Mouse (Mus musculus) E14TG2a.4 (cell line): ENCODE results near the gene Sv2b.

Experiments used
- H3K27me3 ChIP-seq: 2 replicates; pipeline ENCODE4 v1.6.1; 2014; ENCODE audit warnings: low read length, control low read depth; ENCODE audit not compliant: insufficient read depth
- H3K36me3 ChIP-seq: 2 replicates; pipeline ENCODE4 v1.6.1; 2014; ENCODE audit warnings: low read length, control low read depth; ENCODE audit not compliant: insufficient read depth
- H3K4me1 ChIP-seq: replicated peaks from 2 replicates; pipeline ENCODE4 v1.6.1; 2014; ENCODE audit warnings: low read depth, low read length, control low read depth
- H3K4me3 ChIP-seq: replicated peaks from 2 replicates; pipeline ENCODE4 v1.5.1; 2014; ENCODE audit warnings: mild to moderate bottlenecking, low read length
- H3K9me3 ChIP-seq: 2 replicates; pipeline ENCODE4 v1.6.1; 2014; ENCODE audit warnings: low read length, control low read depth
- CTCF ChIP-seq: conservative IDR thresholded peaks from 2 replicates; pipeline ENCODE4 v1.5.1; 2014; ENCODE audit warnings: low read length
- NANOG ChIP-seq: IDR thresholded peaks from 2 replicates; pipeline ENCODE4 v1.6.1; 2014; ENCODE audit warnings: borderline replicate concordance, low read length, mixed read lengths
- POU5F1 ChIP-seq: IDR thresholded peaks from 2 replicates; pipeline ENCODE4 v1.6.1; 2014; ENCODE audit warnings: low read length, borderline replicate concordance

The Sv2b gene

DNA sequence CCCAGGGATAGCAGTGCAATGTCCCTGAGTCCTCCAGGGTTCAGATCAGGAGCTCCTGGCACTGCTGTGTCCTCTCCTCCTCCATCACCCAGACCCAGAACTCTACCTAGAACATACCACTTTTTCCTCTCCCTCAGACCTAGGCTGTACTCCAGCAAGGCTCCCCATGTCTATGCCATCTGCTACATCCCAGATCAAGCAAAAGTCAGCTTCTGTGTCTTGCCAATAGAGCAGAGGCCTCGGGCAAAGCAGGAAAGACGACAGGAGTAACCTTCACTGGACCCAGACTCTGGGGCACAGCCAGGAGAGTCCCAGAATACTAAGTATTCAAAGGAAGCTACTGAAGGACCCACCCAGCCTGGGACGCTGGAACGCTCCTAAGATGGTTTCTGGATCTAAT is 9.8 kb downstream of the Sv2b start:
- Histone ChIP-seq H3K9me3 (no peaks in the 10 kb centered on the region), H3K4me1 (no peaks in the 10 kb centered on the region), H3K27me3 (no peaks in the 10 kb centered on the region; the same call in 1 of the 2 replicates), H3K4me3 (no peak overlapping the region), H3K36me3 (no peaks in the 10 kb centered on the region)
- no peak for TF ChIP-seq NANOG
- TF ChIP-seq CTCF, result no peak
- TF ChIP-seq POU5F1, result no peak

DNA sequence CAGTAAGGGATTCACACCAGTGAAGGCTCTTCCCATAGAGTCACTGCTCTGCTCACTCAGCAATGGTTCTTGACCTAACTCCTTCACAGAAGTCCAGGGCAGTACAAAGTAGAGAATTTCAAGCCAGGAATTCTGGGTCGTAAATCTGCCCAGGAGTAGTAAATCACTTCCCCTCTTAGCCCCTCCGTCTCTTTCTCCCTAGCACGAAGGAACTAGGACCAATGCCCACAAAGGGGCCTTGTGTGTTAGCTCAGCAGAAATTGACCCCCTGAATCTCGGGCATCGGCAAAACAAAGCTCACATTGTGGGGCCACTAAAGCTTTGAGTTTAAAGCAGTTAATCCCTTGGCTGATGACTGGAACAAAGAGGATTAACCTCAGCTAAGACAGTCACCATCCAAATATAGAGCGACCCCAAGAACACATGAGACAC is 12.4 kb downstream of the Sv2b start:
- H3K4me3 ChIP-seq, result no peak overlapping the region
- no peaks in the 10 kb centered on the region for H3K36me3 ChIP-seq
- TF ChIP-seq CTCF (no peak), NANOG (no peak), POU5F1 (no peak)
- no peaks in the 10 kb centered on the region; the same call in 1 of the 2 replicates for H3K27me3 ChIP-seq
- no peaks in the 10 kb centered on the region for H3K9me3 ChIP-seq
- H3K4me1 ChIP-seq, result no peaks in the 10 kb centered on the region

DNA sequence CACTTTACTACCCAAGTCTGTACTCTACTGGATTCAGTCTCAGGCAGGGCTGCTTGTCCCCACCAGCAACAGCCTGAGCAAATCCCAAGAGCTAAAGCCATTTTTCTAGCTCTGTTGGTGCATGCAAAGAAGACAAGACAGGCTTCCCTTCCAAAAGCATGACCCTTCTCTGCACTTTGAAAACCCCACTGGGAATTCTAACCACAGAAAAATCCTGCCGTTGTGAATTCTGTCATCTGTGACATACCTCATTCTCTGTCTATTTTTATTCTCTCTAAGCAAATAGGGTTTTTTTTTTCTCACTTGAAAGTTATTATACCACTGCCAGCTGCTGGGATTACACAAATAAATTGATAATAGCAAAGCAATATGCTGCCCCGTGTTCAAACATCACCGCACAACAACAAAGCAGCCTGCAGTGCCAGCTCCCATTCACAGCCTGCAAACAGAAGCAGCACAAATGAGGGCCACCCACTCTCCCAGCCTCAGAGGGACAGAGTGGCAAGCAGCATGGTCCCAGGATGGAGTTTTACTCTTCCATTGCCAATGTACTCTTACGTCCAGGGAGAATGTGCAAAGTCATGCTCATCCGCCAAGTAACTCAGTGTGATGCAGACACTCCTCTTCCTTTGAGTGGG is 13.7 kb downstream of the Sv2b start:
- Histone ChIP-seq H3K27me3 (no peaks in the 10 kb centered on the region; the same call in 1 of the 2 replicates), H3K4me1 (no peaks in the 10 kb centered on the region), H3K9me3 (no peaks in the 10 kb centered on the region), H3K4me3 (no peak overlapping the region), H3K36me3 (no peaks in the 10 kb centered on the region)
- TF ChIP-seq CTCF (no peak), NANOG (no peak), POU5F1 (no peak)

DNA sequence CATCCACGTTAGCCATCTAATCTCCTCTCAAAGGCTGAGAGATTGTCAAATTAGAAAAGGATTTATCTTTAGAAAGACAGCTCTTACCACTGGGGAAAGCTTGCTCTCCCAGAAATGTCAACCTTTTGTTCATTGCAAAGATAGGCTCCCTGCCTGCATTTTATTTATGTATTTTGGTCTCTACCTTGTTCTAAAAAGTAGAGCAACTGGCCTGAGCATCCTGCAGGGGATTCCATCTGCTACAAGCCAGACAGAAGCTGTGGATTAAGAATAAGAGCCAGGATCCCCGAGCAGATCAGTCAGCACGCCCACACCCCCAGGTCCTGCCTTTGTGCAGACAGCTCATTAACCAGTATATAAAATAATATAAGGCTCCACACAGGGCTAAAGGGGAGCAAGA is 16.8 kb downstream of the Sv2b start:
- TF ChIP-seq CTCF, result no peak
- TF ChIP-seq NANOG, result no peak
- TF ChIP-seq POU5F1, result no peak
- H3K27me3 ChIP-seq, result no peaks in the 10 kb centered on the region; the same call in 1 of the 2 replicates
- H3K4me3 ChIP-seq, result no peak overlapping the region
- no peaks in the 10 kb centered on the region for H3K9me3 ChIP-seq
- H3K4me1 ChIP-seq, result no peaks in the 10 kb centered on the region
- H3K36me3 ChIP-seq, result no peaks in the 10 kb centered on the region

DNA sequence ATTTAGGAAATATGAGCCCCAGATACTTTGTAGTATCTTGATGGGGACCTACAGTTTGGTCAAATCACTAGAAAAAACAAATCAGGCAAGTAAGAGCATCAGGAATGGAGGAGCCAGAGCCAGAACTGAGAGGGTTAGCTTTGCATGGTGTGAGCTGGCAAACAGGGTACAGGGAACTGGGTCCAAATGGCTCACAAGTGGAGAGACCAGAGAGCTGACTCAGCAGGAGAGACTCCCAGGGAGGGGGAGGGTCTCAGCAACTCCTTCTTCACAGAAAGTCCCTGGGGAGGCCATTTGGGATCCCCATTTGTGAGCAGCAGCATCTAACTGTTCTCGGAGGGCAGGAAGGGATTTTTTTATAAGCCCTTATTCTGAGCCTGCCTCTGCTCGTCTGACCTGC is 18.5 kb downstream of the Sv2b start:
- TF ChIP-seq NANOG (no peak), CTCF (no peak), POU5F1 (no peak)
- no peaks in the 10 kb centered on the region for H3K27me3 ChIP-seq
- no peaks in the 10 kb centered on the region for H3K4me1 ChIP-seq
- H3K9me3 ChIP-seq, result no peaks in the 10 kb centered on the region
- no peaks in the 10 kb centered on the region for H3K36me3 ChIP-seq
- no peak overlapping the region for H3K4me3 ChIP-seq

DNA sequence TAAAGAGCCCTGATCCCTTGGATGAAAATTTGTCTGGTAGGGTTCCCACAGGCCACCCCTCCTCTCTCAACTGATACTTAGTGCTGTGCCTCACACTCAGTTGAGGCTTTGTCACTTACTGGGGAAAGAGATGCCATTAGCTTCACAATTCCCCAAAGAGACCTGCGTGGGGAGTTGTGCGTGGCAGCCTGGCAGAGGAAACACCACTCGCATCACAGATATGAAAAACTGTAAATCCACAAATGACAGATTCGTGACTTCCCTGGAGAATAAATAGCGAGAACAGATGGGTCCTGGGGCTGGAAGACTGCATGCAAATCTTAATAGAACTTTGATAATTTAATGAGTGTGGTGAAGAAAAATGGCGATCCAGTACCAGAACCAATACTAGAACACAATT is 21.8 kb downstream of the Sv2b start:
- H3K4me3 ChIP-seq, result no peak overlapping the region
- no peaks in the 10 kb centered on the region for H3K36me3 ChIP-seq
- no peaks in the 10 kb centered on the region for H3K4me1 ChIP-seq
- no peaks in the 10 kb centered on the region for H3K27me3 ChIP-seq
- H3K9me3 ChIP-seq, result no peaks in the 10 kb centered on the region
- no peak for TF ChIP-seq CTCF
- TF ChIP-seq POU5F1, result no peak
- TF ChIP-seq NANOG, result no peak

DNA sequence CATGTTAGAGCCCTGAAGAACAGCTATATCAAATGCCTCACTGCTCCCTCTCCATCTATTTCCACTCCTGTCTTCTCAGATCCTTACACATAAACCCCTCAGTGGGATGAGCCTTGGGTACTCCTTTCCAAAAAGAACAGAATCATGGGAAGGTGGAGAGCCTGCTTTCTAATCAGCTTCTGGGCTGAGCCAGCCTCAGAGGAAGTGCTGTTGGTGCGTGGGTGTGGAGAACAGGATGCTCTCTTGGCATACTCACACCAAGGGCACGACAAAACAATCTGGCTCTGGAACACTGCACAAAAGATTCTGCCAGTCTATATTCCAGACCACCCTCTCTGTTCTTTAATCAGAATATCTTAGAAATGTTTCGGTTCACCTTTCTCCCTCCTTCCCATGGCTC is 26.1 kb downstream of the Sv2b start:
- Histone ChIP-seq H3K4me1 (peaks cover 4% of the 10 kb centered on the region; the same call in 1 of the 2 replicates), H3K4me3 (no peak overlapping the region), H3K9me3 (no peaks in the 10 kb centered on the region), H3K36me3 (no peaks in the 10 kb centered on the region), H3K27me3 (no peaks in the 10 kb centered on the region)
- TF ChIP-seq CTCF (no peak), NANOG (no peak), POU5F1 (no peak)

DNA sequence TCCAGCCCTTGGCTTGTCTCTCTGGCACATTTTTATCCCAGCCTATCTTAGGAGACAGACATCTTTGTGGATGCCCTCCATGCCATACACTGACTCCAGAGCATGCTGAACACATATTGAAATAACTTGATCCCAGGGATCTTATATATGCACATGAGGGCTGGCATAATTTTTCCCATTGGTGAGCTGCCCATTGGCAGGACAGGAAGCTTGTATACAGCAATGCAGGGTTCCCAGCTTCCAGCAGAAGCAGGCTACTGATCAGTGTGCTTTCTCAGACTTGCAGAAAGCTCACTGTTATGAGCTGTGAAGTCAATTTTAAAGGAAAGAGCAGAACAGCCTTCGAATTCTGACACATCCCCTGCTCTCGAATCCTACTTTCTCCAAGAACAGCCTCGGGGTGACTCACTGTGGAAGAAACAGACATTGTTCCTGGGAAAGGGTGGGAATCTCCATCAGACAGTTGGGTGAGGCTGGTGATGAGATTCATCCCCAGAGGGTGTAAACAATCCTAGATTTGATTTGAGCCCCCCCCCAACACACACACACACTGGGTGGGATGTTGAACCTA is 26.9 kb downstream of the Sv2b start:
- H3K4me3 ChIP-seq, result no peak overlapping the region
- TF ChIP-seq POU5F1, result no peak
- no peak for TF ChIP-seq CTCF

More for the DNA sequence above, 26.9 kb downstream of the Sv2b start:
- Histone ChIP-seq H3K27me3 (no peaks in the 10 kb centered on the region), H3K4me1 (peaks cover 4% of the 10 kb centered on the region; the same call in 1 of the 2 replicates), H3K36me3 (no peaks in the 10 kb centered on the region), H3K9me3 (no peaks in the 10 kb centered on the region)
